In the genomic region with DNA sequence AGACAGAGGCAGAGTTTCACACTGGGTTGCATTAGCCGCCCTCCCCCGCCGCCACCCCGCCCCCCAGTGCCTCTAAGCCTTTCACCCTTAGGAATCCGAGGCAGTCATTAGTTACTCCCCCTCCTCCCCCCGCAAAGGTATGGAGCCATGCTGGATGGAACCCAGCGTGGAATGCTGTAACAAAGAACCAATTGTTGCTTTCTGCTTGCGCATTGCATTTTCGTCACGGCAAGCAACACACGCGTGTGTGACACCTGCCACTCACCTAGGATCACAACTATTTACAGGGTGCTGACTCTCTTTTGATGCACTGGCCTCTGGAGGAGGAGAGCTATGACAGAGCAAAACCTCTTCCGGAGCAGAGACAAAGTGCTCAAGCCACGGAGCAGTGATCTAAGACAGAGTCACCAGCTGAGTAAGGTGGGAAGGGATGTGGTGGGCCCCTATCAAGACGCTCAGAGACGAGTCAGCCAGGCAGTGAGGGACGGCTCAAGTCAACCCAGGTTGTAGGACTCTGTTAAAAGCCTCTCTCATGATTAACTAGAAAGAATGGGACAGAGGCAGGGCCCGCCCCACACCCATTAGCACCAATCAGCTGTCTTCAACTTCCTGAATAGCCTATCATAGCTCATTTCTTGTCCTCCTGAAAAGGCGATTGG, we compare ENCODE assay signal across 8 mouse cellular contexts. TPM values are rescaled to one million over a fixed set of nuclear protein-coding genes. Genes with fewer than 3 reads are reported as not detected.
DNase-seq lines count a peak whose midpoint lies in the region; ATAC-seq and TF ChIP-seq lines count a peak whose summit lies in the region.

No protein-coding gene starts in this region.

- no peaks in the 10 kb centered on the region for H3K9me3 ChIP-seq in heart, embryonic 15.5 days (replicated peaks)
- H3K9me3 ChIP-seq in kidney, postnatal 0 days (replicated peaks; ENCODE audit: low read length): no peaks in the 10 kb centered on the region
- H3K9me3 ChIP-seq in liver, embryonic 15.5 days (replicated peaks): no peaks in the 10 kb centered on the region
- H3K9me3 ChIP-seq in stomach, embryonic 14.5 days (ENCODE audit: control insufficient read depth, low read depth, low read length): no peaks in the 10 kb centered on the region

- H3K36me3 ChIP-seq in heart, embryonic 15.5 days: no peaks in the 10 kb centered on the region
- H3K36me3 ChIP-seq in kidney, postnatal 0 days (ENCODE audit: insufficient read depth, low read length): no peaks in the 10 kb centered on the region
- no peaks in the 10 kb centered on the region for H3K36me3 ChIP-seq in liver, embryonic 15.5 days (replicated peaks)
- no peaks in the 10 kb centered on the region for H3K36me3 ChIP-seq in stomach, embryonic 14.5 days (ENCODE audit: control insufficient read depth, insufficient read depth, low read length)

- TF ChIP-seq POLR2A in brain, embryonic 14.5 days (IDR thresholded peaks at IDR 0.05; ENCODE audit: borderline replicate concordance, extremely low read depth, insufficient read depth, insufficient read length, poor library complexity, severe bottlenecking): no peak

- H3K4me3 ChIP-seq in heart, embryonic 15.5 days: peak overlapping the region; percentile 50
- H3K4me3 ChIP-seq in kidney, postnatal 0 days (replicated peaks; ENCODE audit: low read depth, low read length): peak overlapping the region; percentile 28
- H3K4me3 ChIP-seq in liver, embryonic 15.5 days (replicated peaks): peak overlapping the region; percentile 46
- H3K4me3 ChIP-seq in stomach, embryonic 14.5 days (ENCODE audit: low read depth, low read length): peak overlapping the region; percentile 33

- H3K4me1 ChIP-seq in heart, embryonic 15.5 days (replicated peaks): peaks cover 32% of the 10 kb centered on the region
- peaks cover 16% of the 10 kb centered on the region; the same call in 1 of the 2 replicates for H3K4me1 ChIP-seq in kidney, postnatal 0 days (replicated peaks; ENCODE audit: insufficient read depth, low read length)
- H3K4me1 ChIP-seq in liver, embryonic 15.5 days (replicated peaks): peaks cover 35% of the 10 kb centered on the region
- H3K4me1 ChIP-seq in stomach, embryonic 14.5 days (ENCODE audit: control insufficient read depth, insufficient read depth, low read length): peaks cover 6% of the 10 kb centered on the region; the same call in 1 of the 2 replicates

- peak; percentile 92 for DNase-seq in brain, embryonic 14.5 days (ENCODE audit: low read depth)
- DNase-seq in kidney, postnatal 0 days (ENCODE audit: low spot score): peak; percentile 97
- peak; percentile 90 to 96 for DNase-seq in natural killer cell, adult 2 months (ENCODE audit: low spot score in 2 of 2)

- H3K27ac ChIP-seq in heart, embryonic 15.5 days: peak overlapping the region; percentile 85
- H3K27ac ChIP-seq in kidney, postnatal 0 days: peak overlapping the region; percentile 87
- H3K27ac ChIP-seq in liver, embryonic 15.5 days (replicated peaks): peak overlapping the region; percentile 14; the same call in 1 of the 2 replicates
- peak overlapping the region; percentile 50; the same call in 1 of the 2 replicates for H3K27ac ChIP-seq in stomach, embryonic 14.5 days (ENCODE audit: low read length)

- 3% methylated on average over 19 of the region's 19 CpGs for WGBS in heart, embryonic 15.5 days
- 2% methylated on average over 19 of the region's 19 CpGs for WGBS in kidney, postnatal 0 days
- 2% methylated on average over 19 of the region's 19 CpGs for WGBS in liver, embryonic 15.5 days (ENCODE audit: insufficient replicate concordance)
- 1% methylated on average over 19 of the region's 19 CpGs for WGBS in stomach, embryonic 14.5 days

- ATAC-seq in CD4-positive, CD25-positive, alpha-beta regulatory T cell, adult 4 months: peak; percentile 63
- ATAC-seq in erythroblast, adult 5-6 weeks (replicated peaks; ENCODE audit: low FRiP score, poor library complexity, severe bottlenecking): 0 out of 2 replicates have a peak, but pooled peaks have one; percentile 40
- ATAC-seq in heart, embryonic 15.5 days (replicated peaks; ENCODE audit: insufficient number of reproducible peaks, insufficient read depth, low FRiP score, low read depth): peak; percentile 90
- ATAC-seq in kidney, postnatal 0 days (replicated peaks; ENCODE audit: low FRiP score, low read depth): peak; percentile 94
- ATAC-seq in liver, embryonic 15.5 days (ENCODE audit: insufficient read depth): peak; percentile 82
- peak; percentile 95 for ATAC-seq in stomach, embryonic 14.5 days (ENCODE audit: insufficient number of reproducible peaks, insufficient read depth, low FRiP score, low read depth)

- H3K4me2 ChIP-seq in heart, embryonic 15.5 days: peak overlapping the region; percentile 75
- H3K4me2 ChIP-seq in kidney, postnatal 0 days (ENCODE audit: low read length): peak overlapping the region; percentile 67
- peak overlapping the region; percentile 68 for H3K4me2 ChIP-seq in liver, embryonic 15.5 days
- H3K4me2 ChIP-seq in stomach, embryonic 14.5 days (replicated peaks; ENCODE audit: low read depth, low read length): peak overlapping the region; percentile 63

- no peak for TF ChIP-seq CTCF in brain, embryonic 14.5 days (IDR thresholded peaks at IDR 0.05; ENCODE audit: borderline replicate concordance, extremely low read depth, insufficient read depth, insufficient read length)
- no peak for TF ChIP-seq CTCF in kidney, postnatal 0 days (IDR thresholded peaks at IDR 0.05; ENCODE audit: low read depth)

- H3K27me3 ChIP-seq in heart, embryonic 15.5 days: no peaks in the 10 kb centered on the region
- no peaks in the 10 kb centered on the region for H3K27me3 ChIP-seq in kidney, postnatal 0 days (ENCODE audit: insufficient read depth, low read length)
- peaks cover 29% of the 10 kb centered on the region for H3K27me3 ChIP-seq in liver, embryonic 15.5 days
- no peaks in the 10 kb centered on the region for H3K27me3 ChIP-seq in stomach, embryonic 14.5 days (ENCODE audit: control insufficient read depth, insufficient read depth, low read length)

- H3K9ac ChIP-seq in heart, embryonic 15.5 days: peak overlapping the region; percentile 51
- peak overlapping the region; percentile 44 for H3K9ac ChIP-seq in kidney, postnatal 0 days (ENCODE audit: low read depth, low read length)
- peak overlapping the region; percentile 4; the same call in 1 of the 2 replicates for H3K9ac ChIP-seq in liver, embryonic 15.5 days
- H3K9ac ChIP-seq in stomach, embryonic 14.5 days (replicated peaks; ENCODE audit: low read depth, low read length): no peak overlapping the region

RNA-seq across cellular contexts. Expression of a gene that starts 30.7 kb away (rescaled TPM):
- 10 to 100 TPM; 32.0 to 32.3 TPM for polyA plus RNA-seq in CD4-positive, CD25-positive, alpha-beta regulatory T cell, adult 4 months (2017; shearing (Covaris generic))
- polyA plus RNA-seq in brain, embryonic 14.5 days (2012; rRNA removed): 21.6 and 27.3 TPM in 2 replicates
- total RNA-seq in erythroblast, adult 5-6 weeks (2015; ENCODE audit: low replicate concordance): 17.5 and 29.0 TPM in 2 replicates
- 17.3 and 18.9 TPM in 2 replicates for total RNA-seq in erythroblast, adult 5-6 weeks (2017; ENCODE audit: low replicate concordance)
- 25.7 and 28.8 TPM in 2 replicates for polyA plus RNA-seq in heart, embryonic 15.5 days (2015; fragmentation: Nextera tagmentation; extraction: Ambion mirVana)
- 47.2 and 47.6 TPM in 2 replicates for polyA plus RNA-seq in kidney, postnatal 0 days (2015; fragmentation: Nextera tagmentation; extraction: Ambion mirVana)
- polyA plus RNA-seq in liver, embryonic 15.5 days (2015; fragmentation: Nextera tagmentation; extraction: Ambion mirVana): 15.7 and 16.8 TPM in 2 replicates
- 42.4 and 43.5 TPM in 2 replicates for polyA plus RNA-seq in stomach, embryonic 14.5 days (2014; fragmentation: Nextera tagmentation; extraction: Ambion mirVana)

RNA-seq across cellular contexts. Expression of a gene that starts 49.5 kb away (rescaled TPM):
- not detected for polyA plus RNA-seq in CD4-positive, CD25-positive, alpha-beta regulatory T cell, adult 4 months (2017; shearing (Covaris generic))
- polyA plus RNA-seq in brain, embryonic 14.5 days (2012; rRNA removed): not detected in 2 replicates
- total RNA-seq in erythroblast, adult 5-6 weeks (2015; ENCODE audit: low replicate concordance): not detected in 2 replicates
- total RNA-seq in erythroblast, adult 5-6 weeks (2017; ENCODE audit: low replicate concordance): not detected in 2 replicates
- 2.5 TPM in 1 of 2 replicates, not detected in the other for polyA plus RNA-seq in heart, embryonic 15.5 days (2015; fragmentation: Nextera tagmentation; extraction: Ambion mirVana)
- polyA plus RNA-seq in kidney, postnatal 0 days (2015; fragmentation: Nextera tagmentation; extraction: Ambion mirVana): not detected in 2 replicates
- polyA plus RNA-seq in liver, embryonic 15.5 days (2015; fragmentation: Nextera tagmentation; extraction: Ambion mirVana): not detected in 2 replicates
- polyA plus RNA-seq in stomach, embryonic 14.5 days (2014; fragmentation: Nextera tagmentation; extraction: Ambion mirVana): not detected in 2 replicates

Comparison
In these comparisons a context has a peak if more than half of its experiments do, and no peak if none do; other contexts are left out.
1. Peak in every context shown above with its lines: DNase-seq, ATAC-seq, H3K4me3 ChIP-seq and H3K27ac ChIP-seq.
2. ATAC-seq: peak in every context shown above with its lines; median percentile 95 in stomach, embryonic 14.5 days; 94 in kidney, postnatal 0 days; 90 in heart, embryonic 15.5 days; 82 in liver, embryonic 15.5 days; 63 in CD4-positive, CD25-positive, alpha-beta regulatory T cell, adult 4 months; 40 in erythroblast, adult 5-6 weeks.
3. H3K27ac ChIP-seq: peak in every context shown above with its lines; median percentile 87 in kidney, postnatal 0 days; 85 in heart, embryonic 15.5 days; 50 in stomach, embryonic 14.5 days; 14 in liver, embryonic 15.5 days.